Mouse (Mus musculus): Measurements from ENCODE around the gene Asb13.

Asb13 gene

DNA sequence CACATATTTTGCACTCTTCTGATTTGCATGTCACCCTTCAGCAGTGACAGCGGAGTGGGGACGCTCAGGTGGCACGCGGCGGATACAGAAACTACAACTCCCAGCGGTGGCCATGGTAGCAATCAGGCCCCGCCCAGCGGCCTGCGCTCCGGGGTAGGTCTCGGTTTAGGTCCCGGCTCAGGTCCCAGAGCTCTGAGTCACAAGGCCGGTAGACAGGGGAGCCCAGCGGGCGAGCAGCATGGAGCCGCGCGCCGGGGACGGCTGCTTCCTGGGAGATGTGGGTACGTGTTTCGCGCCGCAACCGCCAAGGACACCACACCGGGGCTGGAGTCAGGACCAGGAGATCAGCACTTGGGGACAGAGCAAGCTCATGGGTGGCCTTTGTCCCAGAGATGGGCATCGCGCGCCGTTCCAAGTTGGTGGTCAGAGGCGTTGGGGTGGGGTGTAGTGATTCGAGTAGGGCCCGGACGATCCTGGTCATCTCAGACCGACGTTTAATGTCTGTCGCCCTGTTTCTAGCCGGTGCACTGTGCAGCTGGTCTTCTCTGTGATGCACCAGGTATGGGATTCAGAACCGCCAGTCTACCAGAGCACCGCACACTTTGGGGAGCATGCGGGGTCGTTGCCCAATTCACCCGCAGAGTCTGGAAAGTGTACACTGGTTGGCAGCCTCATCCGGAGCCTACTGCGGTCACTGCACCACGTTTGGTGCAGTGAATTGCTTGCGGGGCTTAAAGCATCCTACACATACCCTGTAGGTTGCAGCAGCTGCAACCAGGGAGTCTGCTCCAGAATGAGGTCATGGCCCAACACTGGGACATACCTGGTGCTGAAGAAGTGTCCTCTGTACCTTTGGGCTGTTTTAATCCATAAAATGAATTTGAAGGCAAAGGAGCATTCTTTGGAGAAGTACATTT lies at the start of gene Asb13:
Gene Asb13, plus strand, starts transcription at position 138 of the 917 bp plus-strand sequence.
- peak; percentile 90 for DNase-seq

DNA sequence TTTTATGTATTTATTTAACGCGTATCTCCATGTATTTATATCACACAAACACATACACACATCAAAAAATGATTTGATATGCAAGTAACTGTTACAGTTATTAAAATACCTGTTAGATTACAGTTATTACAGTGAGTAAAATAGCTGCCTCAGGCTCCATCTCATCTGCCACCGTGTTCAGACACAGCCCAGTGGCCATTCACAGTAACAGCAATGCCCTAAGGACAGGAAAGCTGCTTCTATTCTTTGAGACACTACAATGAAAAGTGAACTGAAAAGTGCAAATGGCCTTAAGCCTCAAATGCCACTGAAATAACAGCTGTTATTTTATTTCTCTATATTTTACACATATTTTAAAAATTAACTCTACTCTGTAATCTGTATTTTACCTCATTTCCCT lies 43.0 kb upstream of the Asb13 start:
- no peak for DNase-seq

DNA sequence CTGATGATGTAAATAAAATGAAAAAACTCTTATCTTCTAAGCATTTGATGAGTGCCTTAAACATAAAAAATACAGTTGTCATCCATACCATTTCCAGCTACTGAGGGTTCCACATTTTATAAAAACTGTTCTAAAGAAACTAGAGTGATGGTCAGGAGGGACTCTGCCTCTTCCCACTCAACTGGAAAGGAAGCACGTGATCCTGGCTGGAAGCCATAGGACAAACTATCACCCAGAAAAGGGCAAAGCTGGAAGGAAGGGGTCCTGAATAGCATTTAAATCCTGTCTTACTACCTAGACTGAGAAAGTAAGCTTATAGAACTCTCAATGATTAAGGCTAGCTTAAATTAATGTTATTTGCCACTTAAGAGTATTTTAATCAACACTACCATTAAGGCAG lies 39.5 kb upstream of the Asb13 start:
- no peak for DNase-seq

GRCm38 (mm10) chr13:3596232-3596631 lies 37.6 kb upstream of the Asb13 start:
- no peak for DNase-seq

GRCm38 (mm10) chr13:3609780-3610117 lies 24.1 kb upstream of the Asb13 start:
- DNase-seq, result no peak

DNA sequence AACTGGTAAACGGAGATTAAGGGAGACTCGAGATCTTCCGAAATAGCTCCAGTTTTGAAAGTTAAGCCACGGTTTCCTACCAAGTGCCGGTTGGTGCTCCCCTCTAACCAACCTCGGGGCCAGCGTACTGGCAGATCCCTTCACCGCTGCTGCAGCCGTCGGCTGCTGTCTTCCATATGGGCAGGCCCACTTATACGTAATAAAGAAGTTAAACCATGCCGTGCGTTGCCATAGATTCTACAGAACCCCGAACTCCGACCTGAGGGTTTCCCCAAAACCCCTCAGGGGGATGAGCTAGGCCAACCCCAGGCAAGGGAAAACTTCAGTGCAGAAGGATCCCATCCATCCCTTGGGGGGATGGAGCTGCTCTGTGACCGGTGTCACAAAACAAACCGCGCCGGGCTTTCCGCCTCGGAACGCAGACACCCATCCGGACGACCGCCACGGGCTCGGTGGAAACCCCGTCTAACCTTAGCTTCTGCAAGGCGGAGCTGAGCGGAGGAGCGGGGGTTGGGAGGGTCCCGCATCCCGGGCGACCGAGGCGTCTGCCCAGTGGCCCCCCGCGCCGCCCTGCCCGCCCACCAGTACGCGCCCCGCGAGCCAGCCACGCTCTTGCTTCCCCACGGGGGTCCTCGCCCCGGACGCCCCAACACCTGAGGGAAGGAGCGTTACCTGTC lies 23.6 kb upstream of the Asb13 start:
- peak in 1 of 2 experiments; percentile 7 for DNase-seq

DNA sequence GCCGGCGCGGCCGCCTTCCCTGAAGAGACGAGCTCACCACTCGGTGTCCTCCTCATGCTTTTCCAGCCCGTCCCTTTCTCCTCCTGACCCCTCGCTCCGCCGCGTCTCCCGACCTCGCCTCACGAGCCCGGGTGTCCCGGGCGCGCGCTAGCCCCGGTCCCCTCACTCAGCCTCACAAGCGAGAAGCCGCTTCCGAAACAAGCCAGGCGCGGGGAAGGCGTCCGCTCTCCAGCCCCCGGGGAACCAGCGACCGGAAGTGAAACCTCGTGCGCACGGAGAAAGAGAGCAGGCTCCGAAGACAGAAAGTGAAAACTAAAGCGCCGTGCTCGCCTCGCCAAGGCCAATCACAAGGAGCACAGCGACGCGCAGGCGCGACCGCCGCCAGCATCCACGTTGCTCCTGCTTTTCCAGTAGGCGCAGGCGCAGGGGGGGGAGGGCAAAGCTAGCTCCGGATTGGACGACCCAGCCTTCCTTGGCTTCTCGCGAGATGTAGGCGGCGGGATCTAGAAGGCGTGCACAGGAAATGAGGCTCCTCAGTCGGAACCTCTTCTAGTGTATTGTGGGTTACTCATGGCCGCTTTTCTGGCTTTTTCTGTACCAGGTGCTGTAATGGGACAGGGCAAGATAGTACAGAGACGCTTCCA lies 22.9 kb upstream of the Asb13 start, which contains the start of gene Fam208b:
Gene Fam208b, minus strand, starts transcription at position 314 of the 644 bp plus-strand sequence.
- DNase-seq, result peak; percentile 96 to 98

GRCm38 (mm10) chr13:3627139-3627538 lies 6.7 kb upstream of the Asb13 start:
- no peak for DNase-seq

GRCm38 (mm10) chr13:3628102-3628501 lies 5.7 kb upstream of the Asb13 start:
- no peak for DNase-seq

DNA sequence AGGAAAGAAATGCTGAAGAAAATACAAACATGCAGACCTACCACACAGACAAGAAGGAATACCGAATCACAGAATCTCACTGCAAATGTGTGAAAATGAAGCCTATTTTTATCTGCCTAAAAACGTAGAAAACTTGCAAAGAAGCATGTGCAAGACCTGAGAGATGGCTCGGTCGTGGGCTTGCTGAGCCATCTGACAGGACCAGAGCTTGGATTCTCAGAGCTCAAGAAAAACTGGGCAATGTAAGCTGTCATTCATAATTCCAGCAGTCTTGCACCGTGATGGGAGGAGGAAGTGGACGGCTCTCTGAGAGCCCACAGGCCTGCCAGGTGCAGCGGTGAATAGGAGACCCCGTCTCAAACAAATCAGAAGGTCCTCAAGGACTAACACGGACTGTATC lies 1.3 kb upstream of the Asb13 start:
- DNase-seq, result no peak

DNA sequence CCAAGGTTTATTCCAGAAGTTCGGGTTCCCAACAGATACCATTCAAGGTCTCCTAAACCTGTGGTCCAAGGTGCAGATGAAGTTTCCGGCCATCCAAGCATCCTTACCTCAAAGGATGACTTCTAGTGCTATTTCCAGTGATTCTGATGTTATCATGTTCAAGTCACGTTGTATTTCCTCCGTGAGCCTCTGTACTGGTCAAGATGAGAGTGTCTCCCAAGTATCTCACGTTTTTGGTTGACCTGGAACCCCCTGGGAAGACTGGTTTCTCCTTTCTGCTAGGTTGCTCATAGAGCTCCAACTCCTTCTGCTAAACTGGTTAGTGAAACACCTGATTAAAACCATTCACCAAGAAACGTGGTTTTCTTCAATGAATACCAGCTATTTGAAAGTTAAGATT lies 701 bp upstream of the Asb13 start:
- DNase-seq, result no peak

DNA sequence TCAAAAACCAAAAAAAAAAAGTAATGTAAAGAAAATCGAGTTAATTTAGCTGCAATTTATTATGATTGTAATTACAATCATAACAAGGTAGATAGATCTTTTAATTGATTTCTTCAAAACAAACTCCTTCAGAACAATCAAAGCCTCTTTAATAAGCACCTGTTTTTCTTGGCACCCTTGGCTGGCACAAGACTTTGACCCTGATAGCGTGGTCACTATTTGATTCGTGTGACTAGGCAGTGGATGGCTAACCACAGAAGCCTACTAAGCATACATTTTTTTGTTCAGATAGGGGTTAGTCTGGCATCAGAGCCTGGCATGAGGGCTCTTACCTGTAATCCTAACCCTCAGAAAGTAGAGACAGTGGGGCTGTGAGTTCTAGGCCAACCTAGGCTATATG lies 1.2 kb downstream of the Asb13 start:
- DNase-seq, result no peak

- no peak for DNase-seq
Measured at GRCm38 (mm10) chr13:3636797-3637196, 3.0 kb downstream of the Asb13 start.

DNA sequence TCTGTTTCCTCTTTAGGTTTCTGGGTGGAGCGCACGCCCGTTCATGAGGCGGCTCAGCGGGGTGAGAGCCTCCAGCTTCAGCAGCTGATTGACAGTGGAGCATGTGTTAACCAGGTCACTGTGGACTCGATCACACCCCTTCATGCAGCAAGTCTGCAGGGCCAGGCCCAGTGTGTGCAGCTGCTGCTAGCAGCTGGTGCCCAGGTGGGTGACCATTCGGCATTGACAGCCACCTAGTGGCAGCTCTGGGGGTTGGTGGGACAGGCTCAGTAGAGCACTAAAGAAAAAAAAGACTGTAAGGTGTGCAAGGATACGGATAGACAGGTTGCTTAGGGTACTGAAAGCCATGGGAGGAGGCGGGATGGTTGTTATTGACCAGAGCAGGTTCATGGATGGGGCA lies 8.2 kb downstream of the Asb13 start:
- DNase-seq, result no peak

DNA sequence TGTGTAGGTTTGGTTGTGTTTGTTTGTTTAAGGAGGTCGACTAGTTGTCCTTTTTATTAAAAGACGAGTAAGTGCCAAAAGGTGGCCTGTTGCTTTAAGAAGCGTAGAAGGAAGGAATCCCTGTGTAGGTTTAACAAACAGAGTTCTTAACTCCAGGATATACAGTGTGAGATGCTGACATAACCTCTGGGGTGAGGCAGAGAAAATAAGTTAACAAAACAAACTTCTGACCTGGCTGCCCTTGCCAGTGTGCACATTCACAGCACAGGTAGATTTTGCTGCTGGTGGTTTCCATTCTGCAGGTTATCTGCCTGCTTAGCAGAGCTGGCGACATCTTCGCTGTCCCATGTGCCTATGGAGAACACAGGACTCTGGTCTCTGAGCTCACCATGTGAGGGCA lies 8.7 kb downstream of the Asb13 start:
- no peak for DNase-seq

GRCm38 (mm10) chr13:3644871-3645270 lies 11.0 kb downstream of the Asb13 start:
- DNase-seq, result no peak

GRCm38 (mm10) chr13:3645919-3646318 lies 12.1 kb downstream of the Asb13 start:
- DNase-seq, result no peak

DNA sequence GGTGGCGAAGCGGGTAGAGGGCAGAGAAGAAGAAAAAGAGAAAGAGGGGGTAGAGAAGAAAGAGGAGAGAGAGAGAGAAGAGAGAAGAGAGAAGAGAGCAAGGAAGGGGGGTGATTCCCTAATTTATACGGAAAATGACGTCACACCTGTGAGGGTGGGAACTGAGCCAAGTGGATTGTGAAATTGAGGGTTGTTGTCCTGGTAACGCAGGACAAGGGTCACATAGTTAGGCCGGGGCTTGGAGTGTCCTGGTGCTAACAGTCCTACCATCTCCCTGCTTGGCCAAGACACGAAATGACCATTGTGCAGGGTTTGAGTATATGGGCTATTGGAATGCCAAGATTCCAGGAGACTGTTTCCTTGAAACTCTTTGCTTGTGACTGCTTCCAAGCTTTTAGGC lies 12.7 kb downstream of the Asb13 start:
- no peak for DNase-seq

- no peak for DNase-seq
Measured at GRCm38 (mm10) chr13:3650569-3650968, 16.7 kb downstream of the Asb13 start.

GRCm38 (mm10) chr13:3654432-3654831 lies 20.6 kb downstream of the Asb13 start:
- no peak for DNase-seq

DNA sequence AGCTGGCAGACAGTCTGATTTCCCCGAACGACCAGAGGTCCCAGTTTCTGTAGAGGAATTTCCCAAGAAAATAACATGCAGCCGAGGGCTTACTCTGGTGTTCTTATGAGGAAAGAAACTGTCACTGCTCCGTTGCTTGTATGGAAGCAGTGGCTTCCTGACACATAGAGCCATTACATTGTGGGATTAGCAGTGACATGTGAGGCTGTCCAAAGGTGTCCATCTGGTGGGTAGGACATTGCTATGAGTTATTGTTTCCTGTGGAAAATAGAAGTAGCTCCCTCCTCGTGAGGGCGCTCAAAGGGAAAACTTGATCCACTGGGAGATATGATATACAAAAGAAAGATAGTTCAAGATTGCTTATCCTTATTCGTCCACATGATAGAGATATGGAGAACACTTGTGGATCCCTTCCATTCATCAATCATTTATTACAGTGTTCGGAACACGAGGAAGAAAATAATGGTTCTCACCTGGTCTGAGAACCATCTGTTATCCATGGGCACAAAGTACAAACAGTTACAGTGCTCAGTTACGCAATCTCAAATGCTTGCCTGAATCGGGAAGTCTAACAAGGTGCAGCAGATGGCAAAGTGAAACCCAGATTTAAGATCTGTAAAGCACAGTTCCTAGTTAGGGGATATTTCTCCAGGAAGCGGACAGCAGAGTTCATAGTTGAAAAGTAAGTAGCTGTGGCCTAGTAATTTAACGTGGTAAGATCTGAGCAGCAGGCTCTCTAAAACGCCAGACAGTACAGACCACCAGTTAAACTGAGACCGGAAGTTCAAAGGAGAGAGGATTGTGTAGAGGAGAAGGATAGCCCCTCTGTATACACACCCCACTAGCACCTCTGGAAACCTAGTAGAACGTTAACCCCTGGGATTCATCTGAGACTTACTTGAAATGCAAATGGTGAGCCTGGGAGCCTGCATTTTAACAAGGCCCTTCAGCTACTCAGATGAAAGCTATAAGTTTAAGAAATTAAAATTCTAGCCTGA lies 25.6 kb downstream of the Asb13 start:
- DNase-seq, result no peak

GRCm38 (mm10) chr13:3664241-3664640 lies 30.4 kb downstream of the Asb13 start:
- DNase-seq, result no peak

All from cerebellum, adult 18-20 months (tissue).